Mouse (Mus musculus): ENCODE results near the gene Soat1. TPM values are rescaled to one million over a fixed set of nuclear protein-coding genes. Genes with fewer than 3 reads are reported as not detected.
A peak's percentile ranks its signal among the peaks of the same experiment; 100 is the strongest.

Soat1 gene
- polyA plus RNA-seq, 1 experiment from 2014 or later: 33.1 TPM

DNA sequence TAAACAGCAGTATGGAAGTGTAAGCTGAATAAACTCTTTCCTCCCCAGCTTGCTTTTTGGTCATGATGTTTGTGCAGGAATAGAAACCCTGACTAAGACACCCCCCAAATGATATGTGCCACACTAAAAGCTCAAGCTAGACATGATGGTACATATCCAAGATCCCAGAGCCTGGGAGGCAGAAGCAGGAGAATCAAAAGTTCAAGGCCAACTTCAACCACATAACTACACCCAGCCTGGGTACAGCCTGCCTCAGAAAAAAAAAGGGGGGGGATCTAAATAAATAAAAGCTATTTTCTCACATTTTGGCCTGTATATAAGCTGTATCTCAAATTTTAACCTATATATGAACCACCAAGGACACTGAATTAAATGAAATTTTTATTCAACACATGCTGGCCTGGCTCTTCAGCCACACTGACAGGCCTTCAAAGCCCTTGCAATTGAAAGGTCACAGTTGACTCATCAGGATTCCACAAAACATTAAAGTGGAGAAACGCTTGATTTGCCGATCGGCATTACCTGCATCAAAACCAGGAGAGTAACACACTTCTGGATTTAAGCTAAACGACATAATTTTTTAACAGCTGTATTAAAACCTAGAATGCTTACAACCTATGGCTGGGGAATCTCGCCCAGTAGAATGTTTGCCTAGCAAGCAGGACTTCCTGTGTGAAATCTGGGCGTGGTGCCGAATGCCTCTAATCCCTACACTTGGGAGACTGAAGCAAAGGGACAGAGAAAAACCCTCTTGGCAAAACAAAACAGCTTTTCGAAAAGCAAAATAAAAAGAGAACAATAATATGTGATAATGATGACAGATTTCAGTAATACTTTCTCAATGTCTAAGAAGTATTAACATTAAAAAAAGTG lies 9.9 kb downstream of the Soat1 start:
- peaks cover 40% of the 10 kb centered on the region for H3K4me1 ChIP-seq
- H3K9ac ChIP-seq: no peak overlapping the region
- H3K9me3 ChIP-seq: no peaks in the 10 kb centered on the region
- ATAC-seq (ENCODE audit: extremely low read depth, insufficient number of reproducible peaks, low FRiP score, low TSS enrichment): no peak
- H3K36me3 ChIP-seq: peaks cover 36% of the 10 kb centered on the region
- no peak overlapping the region for H3K4me2 ChIP-seq
- 76% methylated on average over 8 of the region's 8 CpGs for WGBS
- H3K27ac ChIP-seq (replicated peaks): no peak overlapping the region
- H3K4me3 ChIP-seq: no peak overlapping the region
- no peaks in the 10 kb centered on the region for H3K27me3 ChIP-seq (replicated peaks)

DNA sequence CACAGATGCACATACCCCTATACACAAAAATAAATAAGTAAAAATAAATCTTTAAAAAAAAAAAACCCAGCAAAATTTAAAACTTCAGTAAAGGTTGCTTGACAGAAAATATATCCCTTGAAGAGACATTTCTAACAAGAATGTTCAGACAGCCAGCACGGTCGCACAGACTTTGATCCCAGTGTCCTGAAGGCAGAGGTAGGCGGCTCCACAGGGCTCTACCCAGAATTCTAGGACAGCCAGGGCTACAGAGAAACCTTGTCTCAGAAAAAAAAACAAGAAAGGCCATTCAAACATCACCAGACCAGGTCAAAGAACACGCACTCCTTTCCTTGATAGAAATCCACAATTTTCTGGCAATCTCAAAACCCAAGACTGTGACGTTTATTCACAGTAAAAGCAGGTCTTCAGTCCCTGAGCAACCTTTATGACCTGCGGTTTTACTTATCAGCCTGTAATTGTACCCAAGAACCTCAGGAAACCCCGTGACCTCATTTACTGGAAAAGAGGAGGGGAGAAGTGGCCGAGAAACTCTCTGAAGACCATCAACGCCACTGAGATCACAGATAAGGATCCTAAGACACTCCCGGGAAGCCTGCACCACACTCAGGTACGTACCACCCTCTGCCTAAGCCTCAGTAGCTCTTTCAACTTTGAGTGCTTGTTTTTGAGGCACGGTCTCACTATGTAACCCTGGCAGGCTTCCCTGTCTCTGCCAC lies 11.7 kb downstream of the Soat1 start:
- 0 out of 2 replicates have a peak overlapping the region, but pooled peaks have one; percentile 24 for H3K9ac ChIP-seq
- H3K4me2 ChIP-seq: no peak overlapping the region
- H3K4me3 ChIP-seq: no peak overlapping the region
- no peak for ATAC-seq (ENCODE audit: extremely low read depth, insufficient number of reproducible peaks, low FRiP score, low TSS enrichment)
- no peak overlapping the region for H3K27ac ChIP-seq (replicated peaks)
- H3K27me3 ChIP-seq (replicated peaks): no peaks in the 10 kb centered on the region
- no peaks in the 10 kb centered on the region for H3K9me3 ChIP-seq
- peaks cover 32% of the 10 kb centered on the region for H3K36me3 ChIP-seq
- 54% methylated on average over 12 of the region's 12 CpGs for WGBS
- H3K4me1 ChIP-seq: peaks cover 32% of the 10 kb centered on the region

DNA sequence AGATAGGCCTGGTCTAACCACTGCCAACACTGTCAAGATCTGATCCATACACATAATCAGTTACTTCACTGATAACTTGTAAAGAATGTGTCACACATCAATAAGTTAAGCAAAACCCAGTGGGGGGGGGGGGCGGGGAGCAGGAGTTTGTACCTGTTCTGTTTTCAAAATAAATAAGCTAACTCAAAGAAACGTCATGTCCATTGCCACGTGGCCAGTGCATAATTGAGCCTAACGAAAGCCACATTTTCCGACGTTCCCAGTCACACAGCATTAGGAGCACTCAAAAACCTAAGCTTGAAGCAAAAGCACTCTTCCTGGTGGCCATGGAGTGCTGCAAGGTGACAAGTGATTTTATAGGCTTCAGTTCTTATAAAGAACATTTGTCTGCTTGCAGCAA lies 13.1 kb downstream of the Soat1 start:
- H3K4me3 ChIP-seq: no peak overlapping the region
- H3K4me1 ChIP-seq: peaks cover 32% of the 10 kb centered on the region
- ATAC-seq (ENCODE audit: extremely low read depth, insufficient number of reproducible peaks, low FRiP score, low TSS enrichment): no peak
- H3K9me3 ChIP-seq: no peaks in the 10 kb centered on the region
- H3K27ac ChIP-seq (replicated peaks): no peak overlapping the region
- peaks cover 37% of the 10 kb centered on the region for H3K36me3 ChIP-seq
- 83% methylated on average over 6 of the region's 6 CpGs for WGBS
- H3K9ac ChIP-seq: no peak overlapping the region
- no peak overlapping the region for H3K4me2 ChIP-seq
- H3K27me3 ChIP-seq (replicated peaks): no peaks in the 10 kb centered on the region

DNA sequence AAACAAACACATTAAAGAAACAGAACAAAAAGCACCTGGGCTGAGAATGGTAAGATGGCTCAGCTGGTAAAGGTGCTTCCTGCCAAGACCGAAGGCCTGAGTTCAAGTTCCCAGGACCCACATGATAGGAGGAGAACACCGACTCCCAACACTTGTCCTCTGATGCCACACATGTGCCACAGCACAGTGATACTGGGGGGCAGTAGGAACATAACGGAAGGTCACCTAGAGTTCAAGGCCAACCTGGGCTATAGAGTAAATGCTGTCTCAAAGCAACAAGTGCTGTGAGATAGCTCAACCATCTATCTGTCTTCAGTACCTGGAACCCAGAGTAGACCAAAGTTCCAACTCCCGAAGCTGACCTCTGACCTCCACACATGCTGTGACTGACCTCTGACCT lies 13.9 kb downstream of the Soat1 start:
- Histone ChIP-seq H3K4me2 (no peak overlapping the region), H3K9ac (no peak overlapping the region), H3K36me3 (peaks cover 37% of the 10 kb centered on the region), H3K9me3 (no peaks in the 10 kb centered on the region), H3K27me3 (replicated peaks) (no peaks in the 10 kb centered on the region), H3K4me1 (peaks cover 34% of the 10 kb centered on the region), H3K4me3 (no peak overlapping the region), H3K27ac (replicated peaks) (peak overlapping the region; percentile 63)
- 79% methylated on average over 4 of the region's 4 CpGs for WGBS
- ATAC-seq (ENCODE audit: extremely low read depth, insufficient number of reproducible peaks, low FRiP score, low TSS enrichment): no peak

DNA sequence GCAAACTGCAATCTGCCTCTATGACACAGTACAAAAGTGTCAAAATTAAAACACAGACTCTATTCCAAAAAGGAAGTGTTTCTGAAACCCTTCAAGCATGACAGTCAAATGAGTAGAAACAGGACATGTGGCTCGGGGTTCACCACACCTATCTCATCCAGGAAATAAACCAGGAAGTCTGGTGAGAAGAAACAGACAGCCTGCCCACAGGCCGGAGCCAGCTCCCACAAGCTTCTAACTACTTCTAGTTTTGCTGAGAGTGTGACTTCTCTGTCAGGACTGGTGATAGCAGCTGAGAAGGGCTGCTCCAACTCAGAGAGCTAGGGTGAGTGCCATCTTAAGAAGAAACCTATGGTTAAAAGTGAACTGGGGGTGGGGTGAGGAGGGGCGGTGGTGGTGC lies 14.4 kb downstream of the Soat1 start:
- Histone ChIP-seq H3K27ac (replicated peaks) (peak overlapping the region; percentile 63), H3K9ac (no peak overlapping the region), H3K4me3 (no peak overlapping the region), H3K27me3 (replicated peaks) (no peaks in the 10 kb centered on the region), H3K9me3 (no peaks in the 10 kb centered on the region), H3K4me1 (peaks cover 39% of the 10 kb centered on the region), H3K4me2 (no peak overlapping the region), H3K36me3 (peaks cover 35% of the 10 kb centered on the region)
- no peak for ATAC-seq (ENCODE audit: extremely low read depth, insufficient number of reproducible peaks, low FRiP score, low TSS enrichment)
- WGBS: 37% methylated on average over 3 of the region's 3 CpGs

DNA sequence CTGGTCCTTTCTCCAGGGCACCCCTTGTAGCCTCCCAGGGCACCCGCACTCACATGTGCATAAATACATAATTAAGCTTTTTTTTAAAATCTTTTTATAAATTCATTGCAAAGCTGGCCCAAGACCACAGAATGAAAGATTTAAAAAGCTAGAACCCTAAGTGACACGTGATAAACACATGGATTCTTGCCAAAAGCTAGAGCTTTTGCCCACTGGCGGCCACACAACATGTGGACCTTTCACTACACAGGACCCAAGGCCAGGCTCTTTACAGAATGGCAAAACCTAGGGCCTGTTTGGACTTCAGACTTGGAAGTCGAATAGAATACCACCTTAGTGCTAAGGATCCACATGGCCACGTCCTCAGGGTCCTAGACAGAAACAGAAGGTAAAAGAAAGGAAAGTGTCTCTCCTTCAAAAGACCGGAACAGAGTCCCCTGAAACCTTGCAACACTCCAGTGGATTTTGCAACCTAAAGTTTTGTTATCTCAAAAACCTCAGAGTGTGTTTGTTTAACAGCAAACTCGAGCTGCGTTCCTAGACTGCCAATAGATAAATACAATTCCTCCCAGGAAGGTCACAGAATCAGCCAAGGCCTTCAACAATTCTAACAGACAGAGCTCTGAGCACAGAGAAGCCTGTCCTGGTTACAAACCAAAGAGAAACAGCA lies 15.6 kb downstream of the Soat1 start:
- peaks cover 43% of the 10 kb centered on the region for H3K4me1 ChIP-seq
- H3K4me2 ChIP-seq: no peak overlapping the region
- H3K27me3 ChIP-seq (replicated peaks): no peaks in the 10 kb centered on the region
- peaks cover 33% of the 10 kb centered on the region for H3K36me3 ChIP-seq
- H3K9me3 ChIP-seq: no peaks in the 10 kb centered on the region
- H3K4me3 ChIP-seq: no peak overlapping the region
- 51% methylated on average over 8 of the region's 8 CpGs for WGBS
- no peak for ATAC-seq (ENCODE audit: extremely low read depth, insufficient number of reproducible peaks, low FRiP score, low TSS enrichment)
- H3K9ac ChIP-seq: no peak overlapping the region
- H3K27ac ChIP-seq (replicated peaks): 0 out of 2 replicates have a peak overlapping the region, but pooled peaks have one; percentile 36

DNA sequence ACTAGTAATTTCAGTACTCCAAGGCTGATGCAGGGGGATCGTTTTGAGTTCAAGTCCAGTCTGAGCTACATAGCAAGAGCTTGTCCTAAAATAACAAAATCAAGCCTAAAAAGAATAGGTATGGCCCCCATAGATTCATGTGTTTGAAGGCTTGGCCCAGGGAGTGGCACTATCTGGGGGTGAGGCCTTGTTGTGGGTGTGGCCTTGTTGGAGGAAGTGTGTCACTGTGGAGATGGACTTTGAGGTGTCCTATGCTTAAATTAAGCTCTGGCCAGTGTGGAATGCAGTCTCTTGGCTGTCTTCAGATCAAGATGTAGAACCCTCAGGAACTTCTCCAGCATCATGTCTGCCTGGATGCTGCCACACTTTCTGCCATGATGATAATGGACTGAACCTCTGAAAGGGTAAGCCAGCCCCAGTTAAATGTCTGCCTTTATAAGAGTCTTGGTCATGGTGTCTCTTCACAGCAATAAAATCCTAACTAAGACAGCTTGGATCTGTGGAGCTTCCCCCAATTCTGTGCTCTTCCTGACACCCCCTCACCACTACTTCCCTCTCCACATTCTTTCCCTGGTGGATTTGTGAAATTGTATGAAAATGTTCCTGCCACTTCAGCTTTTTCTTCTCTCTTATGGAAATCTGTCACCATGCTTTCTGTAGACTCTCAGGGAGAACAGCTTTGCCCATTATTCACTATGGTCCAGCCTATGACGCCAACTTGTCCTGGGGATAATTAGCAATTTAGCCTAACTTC lies 18.9 kb downstream of the Soat1 start:
- ATAC-seq (ENCODE audit: extremely low read depth, insufficient number of reproducible peaks, low FRiP score, low TSS enrichment): no peak
- WGBS: 89% methylated on average over 2 of the region's 2 CpGs

DNA sequence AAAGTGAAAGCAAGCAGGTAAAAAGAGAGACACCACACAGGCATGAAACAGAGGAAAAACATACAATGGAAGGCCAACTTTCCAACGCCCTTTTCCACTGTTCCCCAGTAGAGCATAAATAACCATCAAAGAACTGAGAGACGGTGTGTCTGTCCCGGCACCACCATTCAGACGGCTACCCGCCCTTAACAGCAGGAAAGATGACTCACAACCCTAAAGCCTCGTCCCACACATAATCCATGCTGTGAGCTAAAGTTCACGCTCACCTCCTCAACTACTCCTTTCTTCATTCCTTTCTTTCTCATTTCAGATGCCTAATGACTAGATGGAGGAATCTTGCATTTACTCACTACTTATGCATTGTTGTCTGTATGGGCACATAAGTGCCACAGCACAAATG lies 19.7 kb downstream of the Soat1 start:
- no peaks in the 10 kb centered on the region for H3K9me3 ChIP-seq
- 41% methylated on average over 7 of the region's 7 CpGs for WGBS
- peak overlapping the region; percentile 39; the same call in 1 of the 2 replicates for H3K27ac ChIP-seq (replicated peaks)
- peaks cover 26% of the 10 kb centered on the region for H3K4me1 ChIP-seq
- no peak overlapping the region for H3K4me2 ChIP-seq
- H3K27me3 ChIP-seq (replicated peaks): no peaks in the 10 kb centered on the region
- ATAC-seq (ENCODE audit: extremely low read depth, insufficient number of reproducible peaks, low FRiP score, low TSS enrichment): no peak
- no peak overlapping the region for H3K9ac ChIP-seq
- peaks cover 31% of the 10 kb centered on the region for H3K36me3 ChIP-seq
- H3K4me3 ChIP-seq: no peak overlapping the region

More for the DNA sequence above, 18.9 kb downstream of the Soat1 start:
- Histone ChIP-seq H3K4me1 (peaks cover 34% of the 10 kb centered on the region), H3K9me3 (no peaks in the 10 kb centered on the region), H3K27ac (replicated peaks) (no peak overlapping the region), H3K27me3 (replicated peaks) (no peaks in the 10 kb centered on the region), H3K4me3 (no peak overlapping the region), H3K4me2 (no peak overlapping the region), H3K36me3 (peaks cover 31% of the 10 kb centered on the region), H3K9ac (no peak overlapping the region)

DNA sequence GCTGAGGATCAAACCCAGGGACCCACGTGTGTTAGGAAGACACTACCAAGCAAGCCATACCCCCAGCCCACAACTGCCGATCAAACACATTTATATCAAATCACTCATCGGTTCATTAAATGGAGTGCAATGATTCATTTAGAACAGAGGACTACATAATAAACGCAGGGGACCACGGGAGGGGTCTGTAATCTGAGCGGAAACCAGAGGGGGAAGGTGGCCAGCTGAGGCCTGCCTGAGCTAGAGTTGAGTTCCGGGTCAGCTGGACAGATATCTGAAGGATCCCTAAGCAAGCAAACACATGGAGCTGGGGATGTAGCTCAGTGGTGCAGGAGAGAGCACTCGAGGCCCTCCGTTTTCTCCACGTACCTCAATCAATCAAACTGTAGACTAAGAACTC lies 20.3 kb downstream of the Soat1 start:
- peaks cover 31% of the 10 kb centered on the region for H3K36me3 ChIP-seq
- no peak overlapping the region for H3K9ac ChIP-seq
- peak overlapping the region; percentile 39; the same call in 1 of the 2 replicates for H3K27ac ChIP-seq (replicated peaks)
- 63% methylated on average over 10 of the region's 10 CpGs for WGBS
- ATAC-seq (ENCODE audit: extremely low read depth, insufficient number of reproducible peaks, low FRiP score, low TSS enrichment): no peak
- H3K9me3 ChIP-seq: no peaks in the 10 kb centered on the region
- no peak overlapping the region for H3K4me2 ChIP-seq
- no peak overlapping the region for H3K4me3 ChIP-seq
- peaks cover 22% of the 10 kb centered on the region for H3K4me1 ChIP-seq
- H3K27me3 ChIP-seq (replicated peaks): no peaks in the 10 kb centered on the region

DNA sequence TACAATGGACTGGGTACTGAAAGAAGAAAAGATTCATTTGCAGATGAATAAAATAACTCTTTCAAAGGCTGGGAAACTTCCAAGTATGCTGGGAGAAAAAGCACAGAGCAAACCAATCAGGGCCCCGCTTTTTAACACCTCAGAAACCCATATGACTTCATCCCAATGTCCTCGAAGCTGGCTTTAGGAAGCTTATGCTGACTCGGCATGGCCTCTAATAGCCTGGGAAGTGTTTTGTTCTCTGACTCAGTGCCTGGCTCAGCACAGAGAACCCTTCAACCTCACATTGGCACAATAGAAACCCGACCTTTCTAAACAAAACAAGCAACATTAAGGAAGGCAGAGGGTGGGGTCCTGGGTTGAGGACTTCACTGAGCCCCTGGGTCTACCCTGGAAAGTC lies 23.7 kb downstream of the Soat1 start:
- no peak overlapping the region for H3K4me3 ChIP-seq
- H3K27ac ChIP-seq (replicated peaks): no peak overlapping the region
- no peaks in the 10 kb centered on the region for H3K9me3 ChIP-seq
- 42% methylated on average over 4 of the region's 4 CpGs for WGBS
- H3K4me2 ChIP-seq: no peak overlapping the region
- no peaks in the 10 kb centered on the region for H3K27me3 ChIP-seq (replicated peaks)
- no peak overlapping the region for H3K9ac ChIP-seq
- ATAC-seq (ENCODE audit: extremely low read depth, insufficient number of reproducible peaks, low FRiP score, low TSS enrichment): no peak
- H3K4me1 ChIP-seq: peaks cover 15% of the 10 kb centered on the region; the same call in 1 of the 2 replicates
- H3K36me3 ChIP-seq: peaks cover 15% of the 10 kb centered on the region

DNA sequence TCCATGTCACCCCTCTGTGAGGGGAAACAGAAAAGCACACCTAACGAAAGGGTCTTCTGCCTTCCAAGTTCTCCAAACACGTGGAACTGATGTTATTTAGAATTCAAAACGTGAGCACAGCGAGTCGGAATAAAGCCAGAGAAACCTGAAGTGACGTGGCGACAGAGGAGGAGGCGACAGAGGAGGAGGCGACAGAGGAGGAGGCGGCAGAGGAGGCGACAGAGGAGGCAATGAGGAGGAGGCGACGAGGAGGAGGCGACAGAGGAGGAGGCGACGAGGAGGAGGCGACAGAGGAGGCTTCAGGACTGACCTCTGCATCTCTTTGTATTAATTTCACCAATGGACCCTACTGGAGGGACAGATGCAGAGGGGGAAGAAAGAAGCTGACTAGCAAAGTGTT lies 24.4 kb downstream of the Soat1 start:
- Histone ChIP-seq H3K9me3 (no peaks in the 10 kb centered on the region), H3K4me1 (peaks cover 8% of the 10 kb centered on the region; the same call in 1 of the 2 replicates), H3K9ac (no peak overlapping the region), H3K27ac (replicated peaks) (no peak overlapping the region), H3K27me3 (replicated peaks) (no peaks in the 10 kb centered on the region), H3K4me2 (no peak overlapping the region), H3K4me3 (no peak overlapping the region), H3K36me3 (peaks cover 18% of the 10 kb centered on the region)
- 61% methylated on average over 17 of the region's 17 CpGs for WGBS
- ATAC-seq (ENCODE audit: extremely low read depth, insufficient number of reproducible peaks, low FRiP score, low TSS enrichment): no peak

Data from heart, embryonic 13.5 days (tissue).